Mouse (Mus musculus) cortical plate, adult 2 months (tissue): Measurements from ENCODE around the gene Mb.

Experiments used
- CTCF ChIP-seq: fragments of 200-500 bp; IDR thresholded peaks from 2 replicates; pipeline ENCODE4 v1.5.1; 2011; ENCODE audit warnings: mild to moderate bottlenecking, control low read depth, low read length; ENCODE audit not compliant: insufficient read depth; ENCODE audit errors: extremely low read depth
- POLR2A ChIP-seq: fragments of 200-500 bp; IDR thresholded peaks from 2 replicates; pipeline ENCODE4 v1.6.1; 2011; ENCODE audit warnings: mild to moderate bottlenecking, low read length, control low read depth; ENCODE audit not compliant: insufficient read depth; ENCODE audit errors: extremely low read depth

DNA sequence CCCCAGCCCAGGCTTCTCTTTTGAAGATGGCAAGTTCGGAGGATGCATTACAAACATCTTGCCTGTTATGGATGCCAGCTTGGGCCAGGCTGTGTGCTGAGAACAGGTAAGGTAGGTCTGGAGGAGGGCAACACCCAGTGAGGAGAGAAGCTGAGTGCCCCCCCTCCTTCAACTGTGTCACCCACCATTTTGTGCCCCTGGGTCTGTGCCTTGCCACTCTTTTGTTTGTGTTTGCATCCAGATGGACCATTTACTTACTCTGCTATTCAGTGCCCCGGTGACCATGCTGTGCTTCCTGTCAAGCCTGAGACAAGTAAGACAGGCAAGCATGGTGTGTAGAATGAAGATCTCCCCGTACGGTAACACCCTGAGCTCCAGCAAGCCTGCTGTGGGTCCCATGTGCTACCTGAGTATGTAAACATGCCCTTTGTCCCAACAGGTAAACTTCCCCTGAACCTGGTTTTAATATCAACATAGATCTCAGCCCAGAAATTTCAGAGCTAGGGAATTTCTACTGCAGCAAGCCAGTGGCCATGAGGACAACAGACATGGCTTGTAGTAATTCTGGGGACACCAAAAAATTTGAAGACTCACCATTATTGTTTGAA is 22.2 kb upstream of the Mb start:
- no peak for TF ChIP-seq CTCF
- no peak for TF ChIP-seq POLR2A
